Mouse (Mus musculus): ENCODE results near the gene Olfr263. TPM values are rescaled to one million over a fixed set of nuclear protein-coding genes. Genes with fewer than 3 reads are reported as not detected.
A peak's percentile ranks its signal among the peaks of the same experiment; 100 is the strongest.
"Not testable (repeated sequence)": the region's sequence is repeated elsewhere in the genome, so short reads cannot be mapped to it uniquely, and the experiment has no call there.

The Olfr263 gene
- not detected for total RNA-seq (2021)

DNA sequence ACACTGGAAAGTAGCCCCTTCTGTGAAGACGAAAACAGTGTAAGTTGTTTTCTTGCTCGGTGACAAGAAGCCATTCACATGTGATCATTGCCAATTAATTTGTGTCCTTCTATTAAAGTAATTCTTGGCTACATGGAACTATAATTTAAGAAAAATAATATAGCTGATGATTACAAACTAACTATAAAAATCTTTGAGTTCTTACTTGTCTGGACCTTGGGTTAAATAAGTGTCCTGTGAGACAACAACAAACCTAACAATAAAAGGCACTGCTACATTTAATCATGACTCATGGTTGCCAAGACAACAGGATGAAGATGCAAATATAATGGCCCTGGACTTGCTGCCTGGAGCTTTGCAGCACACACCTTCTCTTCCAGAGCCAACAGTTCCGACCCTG is at the start of gene Olfr263:
Gene Olfr263, plus strand, starts transcription at position 301 of the 400 bp plus-strand sequence.
- intact Hi-C loops (cut with DNase I), result not testable (repeated sequence)

GRCm38 (mm10) chr13:21082686-21083085 is 46.8 kb upstream of the Olfr263 start:
- DNase-seq (ENCODE audit: low spot score in 2 of 2), result no peak
- intact Hi-C loops (cut with DNase I), result no loop called here

More for the DNA sequence above, at the start of gene Olfr263:
- not testable (repeated sequence) for DNase-seq (ENCODE audit: low spot score in 2 of 2)

DNA sequence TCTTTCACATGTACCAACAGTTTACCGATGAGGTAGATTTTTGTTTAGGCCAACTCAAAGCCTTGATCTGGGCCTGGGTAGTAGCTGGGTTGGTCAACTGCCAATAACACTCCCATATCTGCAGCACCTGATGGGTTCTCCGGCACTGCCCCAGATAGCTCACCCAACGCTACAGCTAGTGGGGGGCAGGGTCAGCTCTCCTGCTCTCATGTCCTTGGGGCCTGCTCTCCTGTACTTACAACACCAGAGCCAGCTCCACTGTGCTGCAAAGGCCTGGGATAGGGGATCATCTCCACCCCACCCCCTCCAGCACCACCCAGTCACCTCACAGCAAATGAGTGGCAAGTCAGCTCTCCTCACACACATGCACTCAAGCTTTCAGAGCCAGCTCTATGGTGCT is 19.7 kb upstream of the Olfr263 start:
- DNase-seq (ENCODE audit: low spot score in 2 of 2), result no peak

GRCm38 (mm10) chr13:21110441-21110840 is 19.0 kb upstream of the Olfr263 start:
- intact Hi-C loops (cut with DNase I), result no loop called here
- no peak for DNase-seq (ENCODE audit: low spot score in 2 of 2)

More for the DNA sequence above, 19.7 kb upstream of the Olfr263 start:
- intact Hi-C loops (cut with DNase I), result no loop called here

- DNase-seq (ENCODE audit: low spot score in 2 of 2); intact Hi-C loops (cut with DNase I): not testable (repeated sequence)
Measured at GRCm38 (mm10) chr13:21111183-21111582, 18.3 kb upstream of the Olfr263 start, which contains the start of gene Olfr1369-ps1. TSS of gene Olfr1369-ps1 (plus strand) at chr13:21111483.

DNA sequence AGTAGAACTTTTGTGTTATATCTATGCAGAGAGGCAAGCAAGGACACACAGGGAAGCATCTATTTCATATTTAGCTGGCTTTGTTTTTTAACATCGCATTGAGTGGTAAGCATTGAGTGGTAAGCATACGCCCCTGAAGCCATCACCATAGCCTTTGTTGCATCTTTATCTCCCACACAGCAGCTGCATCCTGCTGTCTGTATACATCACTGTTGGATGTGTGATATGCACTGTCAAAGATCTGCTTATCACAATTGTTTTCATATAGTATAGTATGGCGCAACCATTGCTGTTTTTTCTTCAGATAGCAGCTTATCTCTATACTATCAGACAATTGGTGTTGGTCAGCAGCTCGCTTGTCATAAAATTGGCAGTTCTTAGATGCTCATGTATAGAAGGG is 15.3 kb upstream of the Olfr263 start:
- intact Hi-C loops (cut with DNase I), result no loop called here
- no peak for DNase-seq (ENCODE audit: low spot score in 2 of 2)

DNA sequence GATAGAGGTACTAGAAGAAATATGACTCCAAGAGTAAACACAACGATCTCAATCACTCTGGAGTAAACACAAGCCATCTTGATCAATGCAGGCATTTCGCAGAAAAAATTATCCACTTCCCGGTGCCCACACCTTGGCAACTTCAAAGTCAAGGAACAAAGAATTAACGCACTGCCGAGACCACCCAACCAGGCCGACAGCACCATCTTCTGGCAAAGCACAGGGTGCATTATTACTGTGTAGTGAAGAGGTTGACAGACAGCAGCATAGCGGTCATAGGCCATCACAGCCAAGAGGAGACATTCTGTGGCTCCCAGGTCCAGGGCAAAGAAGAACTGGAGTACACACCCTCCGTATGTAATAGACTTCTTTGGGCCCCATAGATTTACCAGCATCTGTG is 13.0 kb downstream of the Olfr263 start:
- no peak for DNase-seq (ENCODE audit: low spot score in 2 of 2)
- intact Hi-C loops (cut with DNase I), result no loop called here

DNA sequence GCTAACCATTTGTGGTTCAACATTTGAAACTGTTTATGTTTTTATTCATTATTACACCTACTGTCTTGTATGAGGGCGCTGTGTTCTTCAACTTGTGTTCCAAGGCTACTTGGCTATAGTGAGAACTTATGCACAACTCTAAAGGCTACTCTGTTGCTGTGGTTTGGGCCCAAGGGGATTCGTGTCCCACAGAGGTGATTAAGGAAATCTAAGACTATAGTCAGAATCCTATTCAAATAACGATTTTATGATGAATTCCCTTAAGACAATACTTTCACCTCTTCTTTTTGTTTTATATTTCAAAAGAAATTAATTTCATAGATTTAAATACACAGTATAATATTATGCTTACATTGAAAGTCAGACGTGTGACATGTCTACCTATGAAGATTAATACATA is 16.3 kb downstream of the Olfr263 start, which contains the start of gene Olfr1368:
Gene Olfr1368, minus strand, starts transcription at position 101 of the 400 bp plus-strand sequence.
- no peak for DNase-seq (ENCODE audit: low spot score in 2 of 2)
- intact Hi-C loops (cut with DNase I), result no loop called here

DNA sequence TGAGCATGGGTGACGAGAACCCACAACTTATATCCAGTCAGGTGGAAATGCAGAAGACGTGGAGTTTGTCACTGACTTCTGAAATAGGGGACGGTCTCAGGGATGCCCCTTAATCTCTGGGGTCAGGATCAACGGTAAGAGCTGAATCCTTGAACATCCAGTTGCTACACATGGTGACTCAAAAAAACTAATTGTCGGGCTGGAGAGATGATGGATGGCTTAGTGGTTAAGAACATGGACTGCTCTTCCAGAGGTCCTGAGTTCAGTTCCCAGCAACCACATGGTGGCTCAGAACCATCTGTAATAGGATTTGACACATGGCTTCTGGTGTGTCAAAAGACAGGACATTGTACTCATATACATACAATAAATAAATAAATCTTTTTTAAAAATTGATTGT is 26.4 kb downstream of the Olfr263 start:
- intact Hi-C loops (cut with DNase I), result no loop called here
- no peak for DNase-seq (ENCODE audit: low spot score in 2 of 2)

DNA sequence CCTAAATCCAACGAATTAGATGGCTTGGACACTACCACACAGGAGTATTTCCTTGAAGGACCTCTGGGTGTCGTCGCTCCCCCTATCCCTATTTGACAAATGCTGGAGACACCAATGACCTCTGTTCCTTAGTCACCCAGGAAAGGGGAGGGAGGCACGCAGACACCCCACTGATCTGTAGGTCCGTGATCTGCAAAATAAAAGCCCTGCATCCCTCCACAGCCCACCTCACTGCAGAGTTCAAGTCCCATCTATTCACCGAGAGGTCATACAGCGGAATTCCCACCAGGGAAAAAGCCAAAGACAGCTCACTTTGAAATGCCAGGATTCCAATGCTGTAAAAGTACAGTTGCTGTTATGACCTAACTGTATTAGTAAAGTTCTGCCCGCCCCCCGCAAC is 28.6 kb downstream of the Olfr263 start:
- no peak for DNase-seq (ENCODE audit: low spot score in 2 of 2)
- intact Hi-C loops (cut with DNase I), result loop anchor here (2.0 kb wide), 1 partner anchor 859 kb away; no protein-coding TSS in a partner anchor

GRCm38 (mm10) chr13:21158785-21159474 is 29.5 kb downstream of the Olfr263 start:
- intact Hi-C loops (cut with DNase I), result loop anchor here (2.0 kb wide), 1 partner anchor 860 kb away; no protein-coding TSS in a partner anchor

GRCm38 (mm10) chr13:21159475-21159819 is 30.0 kb downstream of the Olfr263 start:
- intact Hi-C loops (cut with DNase I), result loop anchor here (2.0 kb wide), 1 partner anchor 861 kb away; no protein-coding TSS in a partner anchor

More at GRCm38 (mm10) chr13:21158785-21159474, 29.5 kb downstream of the Olfr263 start:
- peak; percentile 60 to 80 for DNase-seq (ENCODE audit: low spot score in 2 of 2)

GRCm38 (mm10) chr13:21160041-21160511 is 30.6 kb downstream of the Olfr263 start:
- intact Hi-C loops (cut with DNase I), result loop anchor here (2.0 to 10.0 kb wide), 3 partner anchors 41 to 865 kb away; partner anchors contain the start of genes Hist1h2ai, Hist1h2bl and Hist1h3h
- no peak for DNase-seq (ENCODE audit: low spot score in 2 of 2)

More at GRCm38 (mm10) chr13:21159475-21159819, 30.0 kb downstream of the Olfr263 start:
- no peak for DNase-seq (ENCODE audit: low spot score in 2 of 2)

DNA sequence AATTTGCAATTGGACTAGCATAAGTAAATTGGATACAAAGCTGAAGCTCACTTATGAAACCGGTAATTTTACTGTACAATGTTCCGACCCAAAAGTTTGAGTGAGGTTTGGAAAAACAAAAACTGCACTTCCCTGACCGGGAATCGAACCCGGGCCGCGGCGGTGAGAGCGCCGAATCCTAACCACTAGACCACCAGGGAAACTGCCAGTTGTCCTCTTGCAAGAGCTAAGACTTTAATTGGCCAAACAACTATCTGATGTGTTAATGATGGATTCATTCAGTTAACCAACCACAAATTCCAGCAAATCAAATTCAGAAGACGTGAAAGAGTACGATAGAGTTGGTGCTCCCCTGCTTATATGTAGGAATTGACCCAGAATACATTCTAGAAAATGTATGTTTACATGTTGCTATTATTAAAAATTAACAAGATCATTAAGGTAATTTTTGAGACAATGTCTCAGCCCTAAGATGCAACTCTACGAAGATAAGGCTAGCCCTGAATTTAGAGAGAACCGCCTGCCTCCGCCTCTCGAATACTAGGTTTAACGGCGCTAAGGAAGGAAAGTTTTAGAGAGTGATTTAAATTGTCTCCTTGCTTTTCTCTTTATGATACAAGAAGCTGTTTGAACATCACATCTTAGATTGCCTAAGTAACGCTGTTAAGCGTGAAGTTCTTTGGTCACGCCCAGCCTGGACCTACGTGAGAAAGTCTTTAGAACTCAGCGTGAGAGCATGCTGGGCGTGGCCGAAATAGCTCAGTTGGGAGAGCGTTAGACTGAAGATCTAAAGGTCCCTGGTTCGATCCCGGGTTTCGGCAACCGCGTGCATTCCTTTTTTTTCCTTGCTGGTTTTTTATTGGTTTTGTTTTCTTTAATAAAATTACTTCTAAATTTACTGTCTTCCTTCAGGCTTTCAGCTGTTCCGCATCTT is 31.5 kb downstream of the Olfr263 start:
- intact Hi-C loops (cut with DNase I), result loop anchor here (2.0 to 10.0 kb wide), 3 partner anchors 40 to 864 kb away; partner anchors contain the start of genes Hist1h2ai, Hist1h2bl and Hist1h3h

GRCm38 (mm10) chr13:21161591-21161990 is 32.2 kb downstream of the Olfr263 start:
- no peak for DNase-seq (ENCODE audit: low spot score in 2 of 2)
- intact Hi-C loops (cut with DNase I), result loop anchor here (2.0 to 10.0 kb wide), 3 partner anchors 39 to 863 kb away; partner anchors contain the start of genes Hist1h2ai, Hist1h2bl and Hist1h3h

More for the DNA sequence above, 31.5 kb downstream of the Olfr263 start:
- DNase-seq (ENCODE audit: low spot score in 2 of 2), result peak; percentile 87 to 91

DNA sequence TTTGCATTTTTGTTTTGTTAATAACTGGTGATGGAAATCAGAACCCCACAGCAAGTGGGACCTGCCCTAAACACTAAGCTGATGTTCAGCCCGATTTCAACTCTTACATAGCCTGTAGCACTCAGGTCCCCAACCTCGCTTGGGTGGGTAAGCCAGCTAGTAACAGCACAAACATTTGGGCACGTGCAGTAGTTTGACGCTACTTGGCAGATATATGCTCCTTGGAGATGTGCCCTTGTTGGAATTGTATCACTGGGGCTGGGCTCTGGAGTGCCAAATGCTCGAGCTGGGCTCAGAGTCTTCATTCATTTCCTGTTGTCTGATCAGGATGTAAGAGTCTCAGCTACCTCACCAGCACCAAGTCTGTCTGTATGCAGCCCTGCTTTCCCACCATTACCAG is 33.2 kb downstream of the Olfr263 start:
- intact Hi-C loops (cut with DNase I), result loop anchor here (10.0 kb wide), 2 partner anchors 552 to 862 kb away; partner anchors contain the start of genes Hist1h2ai, Hist1h2bl and Hist1h3h
- no peak for DNase-seq (ENCODE audit: low spot score in 2 of 2)

DNA sequence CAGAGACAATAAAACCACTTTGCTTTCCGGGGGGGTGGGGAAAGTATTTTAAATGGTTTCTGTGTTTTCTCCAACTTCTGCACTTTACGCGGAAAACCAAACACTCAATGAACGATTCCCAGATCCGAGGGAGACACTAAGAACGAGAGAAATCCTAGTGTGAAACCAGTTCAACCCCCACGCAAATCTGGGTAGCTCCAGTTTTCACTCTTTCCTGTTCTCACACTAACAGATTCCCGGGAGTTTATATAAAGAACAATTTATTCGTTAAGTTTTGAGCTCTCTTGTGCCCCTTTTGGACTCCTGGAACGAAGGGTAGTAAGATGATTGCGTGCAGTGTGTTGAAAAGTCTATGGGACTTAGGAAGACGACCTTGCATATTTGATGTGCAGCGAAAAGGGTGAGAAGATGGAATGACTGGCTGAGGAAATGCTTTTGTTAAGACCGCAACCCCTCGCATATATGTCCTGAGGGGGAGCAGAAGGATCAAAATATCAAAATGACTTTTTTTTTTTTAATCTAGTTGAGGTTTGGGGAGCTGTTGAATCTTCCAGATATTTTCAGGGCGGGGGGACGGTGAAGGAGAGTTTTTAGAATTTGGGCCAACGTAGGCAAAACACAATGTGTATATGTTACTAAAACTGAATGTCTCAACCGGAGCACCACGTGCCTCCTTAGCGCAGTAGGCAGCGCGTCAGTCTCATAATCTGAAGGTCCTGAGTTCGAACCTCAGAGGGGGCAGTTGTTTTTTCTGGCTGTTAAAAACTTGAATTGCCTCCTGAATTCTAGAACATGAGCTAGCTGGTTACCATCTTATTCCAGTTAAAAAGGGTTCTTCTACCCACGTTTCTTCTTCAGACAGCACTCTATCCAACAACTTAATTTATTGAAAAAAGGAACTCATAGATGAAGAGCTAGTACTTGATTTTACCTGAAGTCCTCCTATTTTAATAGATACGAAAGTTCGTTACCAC is 37.8 kb downstream of the Olfr263 start:
- intact Hi-C loops (cut with DNase I), result loop anchor here (5.0 to 10.0 kb wide), 3 partner anchors 90 to 858 kb away; partner anchors contain the start of genes Hist1h2ai, Hist1h2bl and Hist1h3h
- DNase-seq (ENCODE audit: low spot score in 2 of 2), result peak; percentile 77 to 83

GRCm38 (mm10) chr13:21167910-21168300 is 38.5 kb downstream of the Olfr263 start:
- DNase-seq (ENCODE audit: low spot score in 2 of 2), result no peak
- intact Hi-C loops (cut with DNase I), result loop anchor here (5.0 to 10.0 kb wide), 3 partner anchors 89 to 857 kb away; partner anchors contain the start of genes Hist1h2ai, Hist1h2bl and Hist1h3h

Measured in left cerebral cortex, postnatal 36 days (tissue).